Mouse (Mus musculus): ENCODE measurements around the gene March8. TPM values are rescaled to one million over a fixed set of nuclear protein-coding genes. Genes with fewer than 3 reads are reported as not detected.

The March8 gene
- polyA plus RNA-seq, 1 experiment from 2014 or later, result 25.2 TPM

DNA sequence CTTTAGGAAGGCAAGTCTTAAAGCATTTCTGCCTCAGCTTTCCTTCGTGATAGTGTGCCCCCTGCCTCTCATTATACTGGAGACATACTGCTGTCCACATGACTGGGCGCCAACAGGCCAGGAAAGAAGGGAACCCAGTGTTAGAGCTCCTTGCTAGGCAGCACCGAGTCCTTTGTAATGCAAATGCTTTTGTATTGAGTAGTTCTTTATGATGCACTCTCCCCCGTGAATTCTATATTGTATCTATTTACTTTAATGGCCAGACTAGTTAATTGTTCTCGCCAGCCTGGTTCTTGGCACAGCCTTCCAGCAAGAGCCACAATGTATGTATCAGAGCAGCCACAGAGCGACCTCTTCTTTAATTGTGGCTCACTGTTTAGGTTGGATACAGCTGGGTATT lies 59.8 kb downstream of the March8 start:
- Histone ChIP-seq H3K27ac (ENCODE audit: low read length) (no peak overlapping the region), H3K4me1 (ENCODE audit: control insufficient read depth, insufficient read depth, low read length) (no peaks in the 10 kb centered on the region), H3K9me3 (replicated peaks; ENCODE audit: control insufficient read depth, low read length) (no peaks in the 10 kb centered on the region), H3K4me3 (ENCODE audit: low read length) (no peak overlapping the region), H3K4me2 (ENCODE audit: low read depth, low read length) (no peak overlapping the region), H3K27me3 (ENCODE audit: control insufficient read depth, insufficient read depth, low read length) (no peaks in the 10 kb centered on the region), H3K36me3 (ENCODE audit: control insufficient read depth, insufficient read depth) (no peaks in the 10 kb centered on the region), H3K9ac (ENCODE audit: low read length) (no peak overlapping the region)
- no peak for ATAC-seq (replicated peaks; ENCODE audit: extremely low read depth, insufficient read depth, low FRiP score)
- 70% methylated on average over 6 of the region's 6 CpGs for WGBS

DNA sequence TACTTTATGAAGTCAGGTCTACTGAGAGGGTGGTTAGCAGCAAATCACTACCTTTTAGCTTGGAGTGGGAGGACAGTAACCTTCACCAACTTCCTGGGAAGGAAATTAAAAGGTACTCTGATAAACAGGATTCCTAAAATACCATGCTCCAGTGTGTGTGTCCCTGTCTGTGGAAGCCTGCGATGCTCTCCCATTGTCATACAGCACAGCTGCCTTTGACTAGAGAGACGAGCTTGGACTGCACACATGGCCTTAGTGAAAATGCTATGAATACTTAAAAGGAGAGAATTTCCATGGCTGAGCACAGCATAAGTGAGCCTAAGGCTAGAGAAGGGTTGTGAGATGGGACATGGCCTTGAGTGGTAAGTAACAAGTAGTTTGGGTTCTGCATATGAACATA lies 60.3 kb downstream of the March8 start:
- no peaks in the 10 kb centered on the region for H3K4me1 ChIP-seq (ENCODE audit: control insufficient read depth, insufficient read depth, low read length)
- no peaks in the 10 kb centered on the region for H3K27me3 ChIP-seq (ENCODE audit: control insufficient read depth, insufficient read depth, low read length)
- no peak overlapping the region for H3K4me2 ChIP-seq (ENCODE audit: low read depth, low read length)
- no peak for ATAC-seq (replicated peaks; ENCODE audit: extremely low read depth, insufficient read depth, low FRiP score)
- 59% methylated on average over 2 of the region's 2 CpGs for WGBS
- no peak overlapping the region for H3K4me3 ChIP-seq (ENCODE audit: low read length)
- H3K36me3 ChIP-seq (ENCODE audit: control insufficient read depth, insufficient read depth), result no peaks in the 10 kb centered on the region
- no peaks in the 10 kb centered on the region for H3K9me3 ChIP-seq (replicated peaks; ENCODE audit: control insufficient read depth, low read length)
- no peak overlapping the region for H3K27ac ChIP-seq (ENCODE audit: low read length)
- no peak overlapping the region for H3K9ac ChIP-seq (ENCODE audit: low read length)

DNA sequence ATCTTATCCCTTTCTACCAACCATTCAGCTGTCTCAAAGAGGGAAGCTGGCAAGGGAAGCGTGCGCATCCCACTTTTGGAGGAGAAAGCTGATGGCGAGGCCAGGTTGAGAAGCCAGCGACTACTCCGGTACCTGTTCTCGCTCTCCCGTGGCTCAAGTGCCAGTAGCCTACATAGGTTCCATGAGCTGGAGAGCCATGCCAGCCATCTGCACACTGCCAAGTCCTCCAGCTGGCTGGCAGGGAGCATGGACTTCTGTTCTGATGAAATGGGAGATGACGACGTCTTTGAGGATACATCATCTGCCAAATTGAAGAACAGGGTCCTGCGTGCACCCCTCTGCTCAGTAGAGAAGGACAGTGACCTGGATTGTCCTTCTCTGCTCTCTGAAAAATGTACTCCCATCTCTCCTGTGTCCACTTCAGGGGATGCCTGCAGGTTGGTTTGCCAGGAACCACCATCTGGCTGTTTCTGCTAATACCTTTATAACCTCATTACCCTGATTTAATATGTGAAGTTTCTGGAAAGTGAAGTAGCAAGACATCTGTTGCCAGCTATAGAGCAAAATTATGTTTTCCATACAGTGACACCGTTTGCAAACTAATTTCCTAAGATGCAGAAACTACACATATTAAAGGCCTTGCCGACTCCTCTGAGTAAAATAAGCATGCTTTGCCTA lies 64.1 kb downstream of the March8 start:
- Histone ChIP-seq H3K4me1 (ENCODE audit: control insufficient read depth, insufficient read depth, low read length) (no peaks in the 10 kb centered on the region), H3K27me3 (ENCODE audit: control insufficient read depth, insufficient read depth, low read length) (no peaks in the 10 kb centered on the region), H3K4me3 (ENCODE audit: low read length) (no peak overlapping the region), H3K4me2 (ENCODE audit: low read depth, low read length) (no peak overlapping the region), H3K27ac (ENCODE audit: low read length) (no peak overlapping the region), H3K9ac (ENCODE audit: low read length) (no peak overlapping the region), H3K36me3 (ENCODE audit: control insufficient read depth, insufficient read depth) (peaks cover 2% of the 10 kb centered on the region; the same call in 1 of the 2 replicates), H3K9me3 (replicated peaks; ENCODE audit: control insufficient read depth, low read length) (no peaks in the 10 kb centered on the region)
- no peak for ATAC-seq (replicated peaks; ENCODE audit: extremely low read depth, insufficient read depth, low FRiP score)
- WGBS, result 94% methylated on average over 12 of the region's 12 CpGs

DNA sequence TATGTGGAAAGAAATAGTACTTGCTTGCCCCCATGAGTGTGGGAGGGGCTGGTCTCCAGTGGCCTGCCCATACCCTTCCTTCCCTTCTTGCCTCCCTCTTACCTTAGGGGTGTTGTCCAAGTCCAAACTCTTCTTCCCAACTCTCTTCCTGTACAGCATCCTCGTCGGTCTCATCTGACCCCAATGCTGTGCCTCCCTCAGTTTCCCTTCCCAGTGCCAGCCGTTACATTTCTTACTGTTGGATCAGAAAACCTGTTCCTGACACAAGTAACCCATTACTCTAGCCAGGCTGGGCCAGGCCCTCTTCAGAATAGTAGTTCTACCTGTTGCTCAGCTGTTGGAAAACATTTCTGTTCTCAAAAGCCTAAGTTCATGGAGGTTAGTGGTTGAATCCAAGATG lies 64.6 kb downstream of the March8 start:
- Histone ChIP-seq H3K4me1 (ENCODE audit: control insufficient read depth, insufficient read depth, low read length) (no peaks in the 10 kb centered on the region), H3K4me3 (ENCODE audit: low read length) (no peak overlapping the region), H3K9me3 (replicated peaks; ENCODE audit: control insufficient read depth, low read length) (no peaks in the 10 kb centered on the region), H3K9ac (ENCODE audit: low read length) (no peak overlapping the region), H3K36me3 (ENCODE audit: control insufficient read depth, insufficient read depth) (peaks cover 2% of the 10 kb centered on the region; the same call in 1 of the 2 replicates), H3K4me2 (ENCODE audit: low read depth, low read length) (no peak overlapping the region), H3K27me3 (ENCODE audit: control insufficient read depth, insufficient read depth, low read length) (no peaks in the 10 kb centered on the region), H3K27ac (ENCODE audit: low read length) (no peak overlapping the region)
- no peak for ATAC-seq (replicated peaks; ENCODE audit: extremely low read depth, insufficient read depth, low FRiP score)
- WGBS, result 88% methylated on average over 3 of the region's 3 CpGs

DNA sequence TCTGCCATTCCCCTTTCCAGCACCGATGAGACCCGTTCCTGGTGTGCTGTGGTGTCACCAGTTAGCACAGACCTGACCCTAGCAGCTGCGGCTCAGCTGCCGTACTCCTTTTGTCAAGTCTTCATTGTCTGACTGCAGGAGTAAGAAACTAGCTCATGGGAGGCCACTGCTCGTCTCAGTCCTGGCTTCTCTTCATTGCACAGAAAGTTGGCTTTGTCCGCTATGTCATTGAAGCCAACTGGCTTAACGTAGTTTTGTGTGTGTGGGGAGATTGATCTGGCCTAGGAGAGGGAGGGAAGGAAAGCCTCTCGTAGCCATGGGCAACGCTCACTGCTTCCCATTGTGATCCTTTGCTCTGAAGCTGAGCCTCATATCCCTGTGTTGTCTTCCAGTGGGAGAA lies 67.4 kb downstream of the March8 start:
- no peaks in the 10 kb centered on the region for H3K9me3 ChIP-seq (replicated peaks; ENCODE audit: control insufficient read depth, low read length)
- 94% methylated on average over 9 of the region's 9 CpGs for WGBS
- no peaks in the 10 kb centered on the region for H3K27me3 ChIP-seq (ENCODE audit: control insufficient read depth, insufficient read depth, low read length)
- no peak for ATAC-seq (replicated peaks; ENCODE audit: extremely low read depth, insufficient read depth, low FRiP score)
- no peaks in the 10 kb centered on the region for H3K4me1 ChIP-seq (ENCODE audit: control insufficient read depth, insufficient read depth, low read length)
- H3K36me3 ChIP-seq (ENCODE audit: control insufficient read depth, insufficient read depth), result peaks cover 2% of the 10 kb centered on the region; the same call in 1 of the 2 replicates
- no peak overlapping the region for H3K4me2 ChIP-seq (ENCODE audit: low read depth, low read length)
- no peak overlapping the region for H3K4me3 ChIP-seq (ENCODE audit: low read length)
- H3K9ac ChIP-seq (ENCODE audit: low read length), result no peak overlapping the region
- no peak overlapping the region for H3K27ac ChIP-seq (ENCODE audit: low read length)

DNA sequence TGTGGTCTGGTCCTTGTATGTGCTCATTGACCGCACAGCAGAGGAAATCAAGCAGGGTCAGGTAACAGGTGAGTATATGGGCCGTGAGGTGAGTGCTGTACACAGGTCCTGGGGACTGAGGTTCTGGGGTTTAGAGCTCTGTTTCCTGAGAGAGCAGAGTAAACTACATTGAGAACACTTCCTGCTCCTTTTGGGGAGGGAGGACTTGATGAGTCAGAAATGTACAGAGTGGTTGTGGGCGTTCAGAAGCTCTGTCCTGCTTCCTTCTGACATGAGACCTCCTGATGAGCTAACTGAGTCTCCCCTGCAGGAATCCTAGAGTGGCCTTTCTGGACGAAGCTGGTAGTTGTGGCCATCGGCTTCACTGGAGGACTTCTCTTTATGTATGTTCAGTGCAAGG lies 67.9 kb downstream of the March8 start:
- no peak overlapping the region for H3K4me2 ChIP-seq (ENCODE audit: low read depth, low read length)
- H3K4me3 ChIP-seq (ENCODE audit: low read length), result no peak overlapping the region
- no peaks in the 10 kb centered on the region for H3K9me3 ChIP-seq (replicated peaks; ENCODE audit: control insufficient read depth, low read length)
- no peaks in the 10 kb centered on the region for H3K27me3 ChIP-seq (ENCODE audit: control insufficient read depth, insufficient read depth, low read length)
- H3K4me1 ChIP-seq (ENCODE audit: control insufficient read depth, insufficient read depth, low read length), result no peaks in the 10 kb centered on the region
- WGBS, result 81% methylated on average over 5 of the region's 5 CpGs
- no peak for ATAC-seq (replicated peaks; ENCODE audit: extremely low read depth, insufficient read depth, low FRiP score)
- H3K36me3 ChIP-seq (ENCODE audit: control insufficient read depth, insufficient read depth), result peaks cover 2% of the 10 kb centered on the region; the same call in 1 of the 2 replicates
- H3K9ac ChIP-seq (ENCODE audit: low read length), result no peak overlapping the region
- no peak overlapping the region for H3K27ac ChIP-seq (ENCODE audit: low read length)

DNA sequence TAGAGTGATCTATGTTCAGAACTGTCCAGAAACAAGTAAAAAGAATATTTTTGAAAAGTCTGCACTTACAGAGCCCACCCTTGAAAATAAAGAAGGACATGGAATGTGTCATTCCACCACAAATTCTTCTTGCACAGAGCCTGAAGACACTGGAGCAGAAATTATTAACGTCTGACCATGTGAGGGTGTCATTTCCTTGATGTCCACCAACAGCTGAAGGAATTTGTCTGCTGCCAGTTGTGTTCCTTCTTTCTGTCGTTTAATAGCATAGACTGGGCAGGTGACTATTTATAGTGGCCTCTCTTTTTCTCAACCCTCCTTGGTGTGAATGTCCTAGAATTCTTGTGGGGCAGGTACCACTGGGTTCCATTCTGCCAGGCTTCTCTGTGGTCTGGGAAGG lies 68.3 kb downstream of the March8 start:
- Histone ChIP-seq H3K4me3 (ENCODE audit: low read length) (no peak overlapping the region), H3K27me3 (ENCODE audit: control insufficient read depth, insufficient read depth, low read length) (no peaks in the 10 kb centered on the region), H3K27ac (ENCODE audit: low read length) (no peak overlapping the region), H3K4me2 (ENCODE audit: low read depth, low read length) (no peak overlapping the region), H3K9me3 (replicated peaks; ENCODE audit: control insufficient read depth, low read length) (no peaks in the 10 kb centered on the region), H3K9ac (ENCODE audit: low read length) (no peak overlapping the region), H3K36me3 (ENCODE audit: control insufficient read depth, insufficient read depth) (peaks cover 2% of the 10 kb centered on the region; the same call in 1 of the 2 replicates), H3K4me1 (ENCODE audit: control insufficient read depth, insufficient read depth, low read length) (no peaks in the 10 kb centered on the region)
- 53% methylated on average over 2 of the region's 2 CpGs for WGBS
- no peak for ATAC-seq (replicated peaks; ENCODE audit: extremely low read depth, insufficient read depth, low FRiP score)

DNA sequence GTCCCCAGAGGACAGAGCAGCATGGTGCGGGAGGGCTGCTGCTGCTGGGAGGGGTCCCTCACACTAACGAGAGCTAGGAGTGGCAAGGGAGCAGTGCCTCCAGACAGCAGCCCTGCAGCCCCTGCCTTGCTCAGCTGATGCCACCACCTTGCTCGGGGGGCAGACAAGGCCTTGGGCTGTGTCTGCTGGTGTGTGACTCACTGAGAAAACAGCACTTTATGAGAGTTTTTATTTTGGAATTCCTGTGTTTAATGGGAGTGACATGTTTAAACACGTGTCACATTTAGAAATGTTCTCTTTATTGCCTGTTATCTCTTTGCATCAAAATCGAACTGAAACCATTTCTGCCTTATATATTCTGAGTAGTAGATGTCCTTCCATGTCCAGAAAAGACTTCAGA lies 68.9 kb downstream of the March8 start:
- Histone ChIP-seq H3K4me3 (ENCODE audit: low read length) (no peak overlapping the region), H3K9ac (ENCODE audit: low read length) (no peak overlapping the region), H3K27me3 (ENCODE audit: control insufficient read depth, insufficient read depth, low read length) (no peaks in the 10 kb centered on the region), H3K9me3 (replicated peaks; ENCODE audit: control insufficient read depth, low read length) (no peaks in the 10 kb centered on the region), H3K4me1 (ENCODE audit: control insufficient read depth, insufficient read depth, low read length) (no peaks in the 10 kb centered on the region), H3K27ac (ENCODE audit: low read length) (no peak overlapping the region), H3K4me2 (ENCODE audit: low read depth, low read length) (no peak overlapping the region), H3K36me3 (ENCODE audit: control insufficient read depth, insufficient read depth) (peaks cover 2% of the 10 kb centered on the region; the same call in 1 of the 2 replicates)
- no peak for ATAC-seq (replicated peaks; ENCODE audit: extremely low read depth, insufficient read depth, low FRiP score)
- 69% methylated on average over 5 of the region's 5 CpGs for WGBS

DNA sequence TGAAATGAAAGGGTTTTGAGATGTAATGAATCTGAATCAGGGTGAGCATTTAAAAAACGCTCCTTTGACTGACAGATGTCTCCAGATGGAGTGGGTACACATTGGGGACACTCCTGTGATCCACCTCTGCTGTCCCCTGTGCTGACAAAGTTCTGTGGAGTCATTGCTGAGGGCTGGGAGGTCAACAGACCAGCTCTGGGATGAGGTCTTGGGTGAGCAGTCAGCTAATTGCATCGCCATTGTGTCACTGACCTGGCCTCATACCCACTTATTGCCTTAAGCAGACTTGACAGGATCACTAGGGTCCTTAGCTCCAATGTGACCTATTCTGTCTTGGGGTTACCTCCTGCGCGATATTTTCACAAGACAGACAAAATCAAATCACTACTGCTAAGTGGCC lies 69.4 kb downstream of the March8 start:
- ATAC-seq (replicated peaks; ENCODE audit: extremely low read depth, insufficient read depth, low FRiP score), result no peak
- no peaks in the 10 kb centered on the region for H3K4me1 ChIP-seq (ENCODE audit: control insufficient read depth, insufficient read depth, low read length)
- 92% methylated on average over 4 of the region's 4 CpGs for WGBS

More for the DNA sequence above, 69.4 kb downstream of the March8 start:
- no peak overlapping the region for H3K4me3 ChIP-seq (ENCODE audit: low read length)
- no peaks in the 10 kb centered on the region for H3K9me3 ChIP-seq (replicated peaks; ENCODE audit: control insufficient read depth, low read length)
- H3K36me3 ChIP-seq (ENCODE audit: control insufficient read depth, insufficient read depth), result peaks cover 2% of the 10 kb centered on the region; the same call in 1 of the 2 replicates
- no peaks in the 10 kb centered on the region for H3K27me3 ChIP-seq (ENCODE audit: control insufficient read depth, insufficient read depth, low read length)
- no peak overlapping the region for H3K27ac ChIP-seq (ENCODE audit: low read length)
- no peak overlapping the region for H3K4me2 ChIP-seq (ENCODE audit: low read depth, low read length)
- H3K9ac ChIP-seq (ENCODE audit: low read length), result no peak overlapping the region

All from heart, embryonic 16.5 days (tissue).